Mouse (Mus musculus): Measurements from ENCODE around the gene Nfil3.

DNA sequence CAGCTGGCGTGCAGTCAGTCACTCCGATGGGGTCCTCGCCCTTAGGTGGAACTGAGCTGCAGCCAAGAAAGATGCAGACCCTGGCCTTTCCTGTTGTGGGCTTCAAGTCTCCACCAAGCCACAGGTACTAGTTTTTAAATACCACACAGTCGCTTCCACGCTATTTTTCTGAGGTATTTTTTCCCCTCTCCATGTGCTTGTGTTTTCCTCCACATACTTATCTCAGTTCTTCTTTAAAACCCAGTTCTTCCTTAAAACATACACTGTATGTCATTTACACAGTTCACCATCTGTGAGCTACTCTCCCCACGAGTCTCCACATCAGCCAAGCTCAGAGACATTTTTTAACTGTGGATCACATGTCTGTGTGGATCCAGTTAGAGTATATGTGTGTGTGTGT is 10.0 kb downstream of the Nfil3 start:
- TF ChIP-seq CTCF (conservative IDR thresholded peaks at IDR 0.05; ENCODE audit: insufficient read depth, insufficient read length, low read depth, low read length) (no peak), POLR2A (IDR thresholded peaks at IDR 0.05; ENCODE audit: low read depth, low read length) (no peak)

Measured in kidney, adult 2 months (tissue).